Mouse (Mus musculus): ENCODE data around the gene Tex52.

Gene Tex52

DNA sequence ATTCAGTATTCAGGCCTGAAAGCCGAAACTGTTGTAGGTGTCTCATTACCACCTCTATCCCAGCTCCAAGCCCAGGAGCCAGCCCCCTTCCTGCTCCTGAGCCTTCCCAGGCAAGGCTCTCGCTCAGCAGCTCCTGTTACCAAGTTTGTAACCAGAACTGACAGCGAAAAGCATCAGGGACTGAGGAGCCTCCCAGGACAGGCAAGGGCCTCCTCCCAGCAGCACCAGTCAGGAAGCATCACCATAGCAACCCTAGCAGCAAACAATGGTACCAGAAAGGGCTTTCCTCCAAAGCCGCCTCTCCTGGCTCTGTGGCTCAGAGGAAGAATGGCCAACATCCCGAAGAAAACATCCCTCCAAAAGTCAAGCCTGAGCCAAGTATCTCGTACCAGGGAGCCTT lies at the start of gene Tex52, which contains the start of gene Gm44596:
TSS of gene Tex52 (plus strand) at position 265 of the 400 bp plus-strand sequence.
TSS of gene Gm44596 (plus strand) at position 312 of the 400 bp plus-strand sequence.
- DNase-seq (ENCODE audit: extremely low spot score, low spot score): no peak

DNA sequence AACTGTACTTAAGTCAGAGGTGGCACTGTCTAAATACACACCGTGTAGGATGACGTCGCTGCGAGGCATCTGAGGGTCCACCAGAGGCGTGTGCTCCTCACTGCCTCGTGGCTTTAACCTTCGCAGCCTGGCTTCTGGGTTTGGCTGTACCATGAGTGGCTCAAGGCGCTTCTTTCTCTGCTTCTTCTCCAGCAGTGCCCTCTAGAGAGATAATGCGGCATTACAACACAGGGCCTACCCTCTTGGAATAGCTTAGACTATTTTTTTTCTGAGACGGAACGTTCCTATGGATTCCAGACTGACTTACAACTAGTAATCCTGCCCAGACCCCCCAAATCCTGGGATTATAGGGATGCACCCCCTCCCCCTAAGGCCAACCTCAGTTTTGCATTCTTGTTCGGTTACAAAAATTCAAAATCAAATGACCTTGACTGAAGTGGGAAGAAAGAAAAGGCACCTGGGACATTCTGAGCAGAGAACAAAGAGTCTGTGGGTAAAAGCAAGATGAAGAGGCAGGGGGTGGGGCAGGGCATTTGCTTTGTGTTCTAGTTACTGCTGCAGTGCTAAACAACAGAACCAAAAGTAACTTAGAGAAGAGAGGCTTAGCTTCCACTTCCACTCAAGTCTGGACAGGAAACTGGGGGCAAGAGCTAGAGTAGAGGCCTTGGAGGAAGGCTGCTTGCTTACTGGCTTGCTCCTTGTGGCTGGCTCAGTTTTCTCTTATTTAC lies 40.7 kb upstream of the Tex52 start:
- peak; percentile 57 for DNase-seq (ENCODE audit: extremely low spot score, low spot score)

- DNase-seq (ENCODE audit: extremely low spot score, low spot score): no peak
Measured at GRCm38 (mm10) chr6:128337467-128337866, 37.8 kb upstream of the Tex52 start.

GRCm38 (mm10) chr6:128338876-128339275 lies 36.4 kb upstream of the Tex52 start:
- no peak for DNase-seq (ENCODE audit: extremely low spot score, low spot score)

- DNase-seq (ENCODE audit: extremely low spot score, low spot score): no peak
Measured at GRCm38 (mm10) chr6:128341956-128342723, 33.1 kb upstream of the Tex52 start.

GRCm38 (mm10) chr6:128345623-128346022 lies 29.6 kb upstream of the Tex52 start:
- no peak for DNase-seq (ENCODE audit: extremely low spot score, low spot score)

GRCm38 (mm10) chr6:128346782-128347181 lies 28.5 kb upstream of the Tex52 start:
- no peak for DNase-seq (ENCODE audit: extremely low spot score, low spot score)

GRCm38 (mm10) chr6:128349711-128350110 lies 25.5 kb upstream of the Tex52 start:
- no peak for DNase-seq (ENCODE audit: extremely low spot score, low spot score)

GRCm38 (mm10) chr6:128354140-128354539 lies 21.1 kb upstream of the Tex52 start:
- no peak for DNase-seq (ENCODE audit: extremely low spot score, low spot score)

DNA sequence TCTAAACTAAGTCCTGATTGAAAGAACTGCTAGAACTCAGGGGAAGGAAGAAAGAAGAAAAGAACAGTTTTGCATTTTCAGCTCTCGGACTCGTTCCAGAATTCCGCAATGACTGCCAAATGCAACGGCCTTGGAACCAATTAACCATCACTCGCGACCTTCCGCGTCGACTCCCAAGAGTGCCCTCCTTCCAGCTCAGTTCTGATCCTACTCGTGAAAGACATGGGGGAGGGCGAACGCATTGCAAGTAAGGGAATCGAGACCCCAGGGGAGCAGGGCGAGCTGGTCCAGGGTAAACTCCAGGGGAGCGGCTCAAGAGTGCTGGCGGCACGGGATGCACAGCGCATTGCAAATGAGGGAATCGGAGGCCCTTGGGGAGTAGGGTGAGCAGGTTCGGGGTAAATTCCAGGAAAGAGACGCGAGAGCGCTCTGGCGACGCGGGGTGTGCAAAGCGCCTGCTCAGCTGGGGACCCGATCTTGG lies 20.0 kb upstream of the Tex52 start:
- DNase-seq (ENCODE audit: extremely low spot score, low spot score): no peak

- peak; percentile 100 for DNase-seq (ENCODE audit: extremely low spot score, low spot score)
Measured at GRCm38 (mm10) chr6:128355726-128356416, 19.4 kb upstream of the Tex52 start, which contains the start of gene Tulp3. TSS of gene Tulp3 (minus strand) at chr6:128355851.

DNA sequence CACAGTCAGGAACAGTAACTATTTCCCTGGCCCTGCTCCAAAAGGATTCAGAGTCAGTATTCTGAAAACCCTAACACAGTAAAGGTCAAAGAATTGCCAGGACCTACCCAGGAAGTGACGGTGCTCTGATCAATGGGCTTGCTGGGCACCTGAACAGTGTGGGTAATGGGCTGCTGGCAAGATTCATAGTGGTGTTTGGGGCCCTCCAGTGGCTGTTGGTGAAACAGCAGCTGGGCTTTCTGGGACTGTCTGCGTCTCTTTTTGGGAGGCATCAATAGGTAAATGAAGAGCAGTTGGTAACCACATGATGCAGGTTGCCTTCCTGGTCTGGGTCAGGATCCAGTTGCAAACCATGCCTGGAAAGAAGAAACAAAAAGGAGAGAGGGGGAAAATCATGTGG lies 16.3 kb upstream of the Tex52 start:
- peak; percentile 61 for DNase-seq (ENCODE audit: extremely low spot score, low spot score)

- no peak for DNase-seq (ENCODE audit: extremely low spot score, low spot score)
Measured at GRCm38 (mm10) chr6:128361901-128362300, 13.4 kb upstream of the Tex52 start.

DNA sequence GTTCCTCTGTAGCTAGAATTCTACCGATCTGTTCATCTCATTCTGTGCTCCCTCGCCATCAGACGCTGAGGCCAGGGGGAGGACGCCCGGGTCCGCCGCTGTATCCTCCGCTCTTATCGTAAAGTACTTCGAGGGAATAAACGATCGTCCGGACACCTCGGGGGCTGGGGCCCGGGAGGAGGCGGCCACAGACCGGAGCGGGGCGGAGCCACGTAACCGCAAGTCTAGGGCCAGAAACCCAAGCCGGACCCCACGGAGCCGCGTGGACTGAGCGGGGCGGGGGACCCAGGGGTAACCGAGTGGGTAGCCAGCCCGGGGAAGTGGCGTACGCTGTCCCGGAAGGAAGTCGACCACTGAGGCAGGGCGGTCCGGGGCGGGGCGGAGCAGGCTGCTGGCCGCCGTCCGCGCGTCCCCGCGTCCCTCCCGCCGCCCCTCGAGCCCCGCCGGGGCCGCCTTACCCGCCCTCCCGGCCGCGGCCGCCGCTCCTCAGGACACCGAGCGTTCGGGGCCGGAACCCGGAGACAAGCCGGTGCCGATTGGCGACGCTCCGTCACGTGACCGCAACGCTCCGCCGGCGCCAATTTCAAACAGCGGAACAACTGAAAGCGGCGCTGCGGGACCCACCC lies 12.8 kb upstream of the Tex52 start, which contains the start of the genes Rhno1 and Foxm1:
TSS of gene Rhno1 (minus strand) at position 531 of the 626 bp plus-strand sequence.
TSS of gene Foxm1 (plus strand) at position 587 of the 626 bp plus-strand sequence.
- peak; percentile 92 for DNase-seq (ENCODE audit: extremely low spot score, low spot score)

DNA sequence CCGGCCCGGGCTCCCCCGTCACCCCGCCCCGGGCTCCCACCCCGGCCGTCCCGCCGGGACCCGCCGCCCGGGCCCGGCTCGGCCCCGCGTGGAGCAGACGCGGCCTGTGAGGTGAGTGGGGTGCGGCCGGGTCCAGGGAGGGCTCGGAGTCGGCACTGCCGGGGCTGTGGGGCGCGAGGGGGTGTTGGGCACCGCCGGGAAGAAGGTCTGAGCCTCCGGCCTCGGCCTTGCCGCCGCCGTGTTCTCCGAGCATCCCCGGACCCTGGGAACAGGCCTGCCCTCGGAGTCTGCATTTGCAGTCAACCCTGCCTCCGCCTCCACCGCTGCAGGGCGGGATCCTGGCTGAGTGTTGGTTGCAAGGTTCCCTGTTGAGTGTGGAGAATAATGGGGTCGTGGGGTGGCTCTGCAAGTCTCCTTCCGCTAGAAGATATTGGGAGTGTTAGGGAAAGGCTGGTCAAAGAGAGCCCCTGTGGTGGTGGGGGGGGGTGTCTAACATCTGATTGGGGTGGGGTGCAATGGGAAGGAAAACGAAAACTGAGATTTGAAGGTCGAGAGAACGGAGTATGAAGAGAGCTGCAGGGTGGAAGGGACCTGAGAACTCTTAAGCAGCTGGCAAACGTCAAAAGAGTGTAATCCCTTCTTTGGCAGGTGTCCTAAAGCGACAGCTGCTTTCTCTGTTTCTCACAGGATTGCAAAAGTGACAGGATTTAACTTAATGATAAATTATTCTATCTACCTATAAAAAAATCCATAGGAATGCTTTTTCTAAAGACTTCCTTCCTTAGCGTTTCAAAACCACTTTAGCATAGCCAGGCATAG lies 12.0 kb upstream of the Tex52 start:
- peak; percentile 83 for DNase-seq (ENCODE audit: extremely low spot score, low spot score)

GRCm38 (mm10) chr6:128364721-128365120 lies 10.5 kb upstream of the Tex52 start:
- DNase-seq (ENCODE audit: extremely low spot score, low spot score): no peak

GRCm38 (mm10) chr6:128366466-128366865 lies 8.8 kb upstream of the Tex52 start:
- no peak for DNase-seq (ENCODE audit: extremely low spot score, low spot score)

- no peak for DNase-seq (ENCODE audit: extremely low spot score, low spot score)
Measured at GRCm38 (mm10) chr6:128370040-128370439, 5.2 kb upstream of the Tex52 start.

DNA sequence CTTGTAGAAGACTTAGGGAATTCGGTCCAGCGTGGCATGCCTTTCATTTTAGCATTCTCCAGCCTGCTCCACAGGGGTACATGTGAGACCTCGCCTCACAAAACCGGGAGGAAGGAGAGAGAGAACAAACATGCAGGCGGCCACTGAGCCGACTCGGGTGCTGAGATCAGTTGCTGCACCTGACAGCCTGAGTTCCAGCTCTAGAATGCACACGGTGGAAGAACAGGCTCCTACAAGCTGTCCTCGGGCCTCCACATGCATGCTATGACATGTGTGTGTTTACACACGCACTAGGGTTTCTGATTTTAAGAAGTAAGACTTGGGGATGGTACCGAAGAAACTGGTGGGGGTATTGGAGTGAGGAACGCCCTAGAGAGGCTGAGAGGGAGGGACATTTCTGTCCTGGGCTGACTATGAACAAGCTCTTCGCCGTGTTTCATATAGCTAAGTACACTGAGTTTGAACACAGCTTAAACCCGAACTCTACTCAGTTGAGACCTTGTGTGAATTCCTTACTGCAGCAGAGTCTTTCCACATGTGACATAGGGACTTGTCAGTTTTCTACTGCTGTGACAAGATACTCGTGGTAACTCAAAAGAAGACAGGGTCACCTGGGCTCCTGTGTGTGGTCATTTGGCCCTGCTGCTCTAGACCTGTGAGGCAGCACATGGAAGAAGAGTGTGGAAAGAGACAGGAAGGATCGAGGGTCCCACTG lies 1.3 kb downstream of the Tex52 start:
- no peak for DNase-seq (ENCODE audit: extremely low spot score, low spot score)

DNA sequence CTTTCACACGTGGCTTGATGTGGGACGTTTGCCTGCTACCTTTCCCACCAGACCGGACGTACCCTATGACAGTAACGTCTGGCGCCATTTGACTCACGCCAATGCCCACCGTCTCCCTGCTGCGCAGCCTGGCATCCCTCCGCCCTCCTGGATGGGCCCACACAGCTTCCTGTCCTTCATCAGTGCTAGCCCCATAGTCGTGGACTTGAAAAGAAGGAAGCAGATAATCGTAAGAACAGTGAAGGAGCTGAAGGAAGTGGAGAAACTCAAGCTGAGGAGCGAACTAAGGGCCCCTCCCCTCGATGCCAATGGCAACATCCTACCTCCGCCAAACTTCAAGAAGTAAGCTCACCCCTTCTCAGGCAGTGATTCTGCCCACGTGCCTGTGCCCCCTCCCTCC lies 4.4 kb downstream of the Tex52 start:
- DNase-seq (ENCODE audit: extremely low spot score, low spot score): no peak

All from neural tube, embryonic 10.5 days (tissue).